Mouse (Mus musculus) lung, adult 18-20 months (tissue): ENCODE results near the gene C9orf72.
A peak's percentile ranks its signal among the peaks of the same experiment; 100 is the strongest.

ENCODE experiments used
- DNase-seq, 2 experiments: peaks; one replicate each; pipeline ENCODE4 v3.0.0; 2022; ENCODE audit warnings: mixed read lengths in 2 of 2

Gene C9orf72

DNA sequence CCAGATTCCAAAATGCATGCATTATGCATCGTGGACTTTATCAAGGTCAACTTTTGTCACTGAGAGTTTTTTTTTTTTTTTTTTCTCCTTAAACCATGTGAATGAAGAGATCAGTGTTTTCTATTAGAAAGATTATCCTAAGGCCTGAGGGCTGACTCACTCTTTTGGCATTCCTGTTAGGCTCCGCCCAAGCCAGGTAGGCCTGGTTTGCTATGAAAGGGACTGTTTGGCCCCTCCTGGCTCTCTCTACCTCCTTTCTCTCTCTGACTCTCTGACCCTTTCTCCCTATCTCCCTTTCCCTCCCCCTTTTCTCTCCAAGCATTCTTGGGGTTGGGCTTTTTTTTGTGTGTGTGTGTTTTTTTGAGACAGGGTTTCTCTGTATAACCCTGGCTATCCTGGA is 50.4 kb downstream of the C9orf72 start:
- DNase-seq, result no peak

- DNase-seq, result no peak
Observed at GRCm38 (mm10) chr4:35173551-35173950, 52.4 kb downstream of the C9orf72 start.

- no peak for DNase-seq
Observed at GRCm38 (mm10) chr4:35172471-35172870, 53.5 kb downstream of the C9orf72 start.

GRCm38 (mm10) chr4:35169571-35170125 is 56.3 kb downstream of the C9orf72 start:
- DNase-seq, result no peak

- DNase-seq, result no peak
Observed at GRCm38 (mm10) chr4:35167855-35168254, 58.1 kb downstream of the C9orf72 start.

GRCm38 (mm10) chr4:35165947-35166346 is 60.0 kb downstream of the C9orf72 start:
- DNase-seq, result peak; percentile 17 to 38

- peak; percentile 17 to 77 for DNase-seq
Observed at GRCm38 (mm10) chr4:35165275-35165674, 60.7 kb downstream of the C9orf72 start.

- peak in 1 of 2 experiments; percentile 24 for DNase-seq
Observed at GRCm38 (mm10) chr4:35157815-35158214, 68.2 kb downstream of the C9orf72 start.

DNA sequence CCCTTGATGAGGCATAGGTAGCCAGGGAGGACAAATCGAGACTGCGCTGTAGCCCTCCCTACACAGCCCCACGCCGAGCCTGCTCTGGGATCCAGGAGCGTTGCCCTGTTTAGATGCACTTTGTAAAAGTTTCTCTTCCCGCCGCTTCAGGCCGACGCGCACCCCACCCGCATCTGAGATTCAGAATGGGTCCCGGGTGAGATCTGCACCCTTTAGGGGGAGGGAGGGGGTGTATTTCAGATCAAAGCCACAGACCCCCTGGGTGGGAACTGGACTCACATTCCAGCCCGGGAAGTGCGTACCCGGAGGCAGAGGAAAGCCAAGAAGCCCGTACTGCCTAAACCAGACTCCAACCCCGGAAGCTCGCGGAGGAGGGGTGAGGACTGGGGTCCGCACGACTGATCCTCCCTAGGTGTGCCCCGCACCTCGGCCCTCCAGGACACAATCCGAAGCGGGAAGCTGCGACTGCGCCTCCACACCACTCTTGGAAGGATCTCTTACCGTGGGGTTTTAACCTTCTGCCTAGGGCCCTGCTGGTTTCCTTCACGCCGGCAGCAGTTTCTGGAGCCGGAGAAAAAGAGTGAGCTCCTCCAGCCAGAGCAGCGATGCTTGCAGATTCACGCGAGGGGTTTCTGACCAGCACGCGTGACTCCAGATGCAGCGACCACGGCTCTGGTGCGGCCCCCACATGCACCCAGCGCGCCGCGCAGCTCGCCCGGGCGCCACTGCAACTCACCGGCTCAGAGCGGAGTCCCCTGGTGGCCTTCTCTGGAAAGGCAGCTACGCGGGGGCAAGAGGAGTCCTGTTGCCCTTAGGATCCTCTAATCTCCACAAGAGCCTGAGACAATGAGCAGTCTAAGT is 69.0 kb downstream of the C9orf72 start, which contains the start of gene Mob3b:
TSS of gene Mob3b (minus strand) at position 734 of the 861 bp plus-strand sequence.
- peak; percentile 89 to 90 for DNase-seq

DNA sequence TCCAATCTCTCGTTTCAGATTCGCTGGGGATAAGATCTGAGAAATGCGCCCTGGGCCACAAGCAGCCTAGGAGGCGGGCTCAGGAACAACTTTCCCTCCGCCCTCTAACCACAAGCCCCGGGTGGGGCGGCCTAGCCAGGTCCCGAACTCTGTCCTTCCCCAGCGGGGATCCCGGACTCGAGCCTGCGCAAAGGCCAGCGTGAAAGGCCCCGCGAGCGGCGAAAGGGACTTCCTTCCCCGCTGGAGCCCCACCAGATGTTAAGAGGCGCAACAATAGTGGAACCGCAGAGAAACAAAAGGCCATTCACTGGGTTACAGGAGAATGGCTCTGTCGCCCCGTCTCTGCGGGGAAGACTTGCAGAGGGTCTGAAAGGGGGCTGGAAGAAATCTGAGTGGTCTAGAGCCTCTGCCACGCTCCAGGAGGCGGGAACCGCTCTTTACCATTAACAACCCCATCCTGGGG is 69.8 kb downstream of the C9orf72 start:
- peak; percentile 85 to 86 for DNase-seq

DNA sequence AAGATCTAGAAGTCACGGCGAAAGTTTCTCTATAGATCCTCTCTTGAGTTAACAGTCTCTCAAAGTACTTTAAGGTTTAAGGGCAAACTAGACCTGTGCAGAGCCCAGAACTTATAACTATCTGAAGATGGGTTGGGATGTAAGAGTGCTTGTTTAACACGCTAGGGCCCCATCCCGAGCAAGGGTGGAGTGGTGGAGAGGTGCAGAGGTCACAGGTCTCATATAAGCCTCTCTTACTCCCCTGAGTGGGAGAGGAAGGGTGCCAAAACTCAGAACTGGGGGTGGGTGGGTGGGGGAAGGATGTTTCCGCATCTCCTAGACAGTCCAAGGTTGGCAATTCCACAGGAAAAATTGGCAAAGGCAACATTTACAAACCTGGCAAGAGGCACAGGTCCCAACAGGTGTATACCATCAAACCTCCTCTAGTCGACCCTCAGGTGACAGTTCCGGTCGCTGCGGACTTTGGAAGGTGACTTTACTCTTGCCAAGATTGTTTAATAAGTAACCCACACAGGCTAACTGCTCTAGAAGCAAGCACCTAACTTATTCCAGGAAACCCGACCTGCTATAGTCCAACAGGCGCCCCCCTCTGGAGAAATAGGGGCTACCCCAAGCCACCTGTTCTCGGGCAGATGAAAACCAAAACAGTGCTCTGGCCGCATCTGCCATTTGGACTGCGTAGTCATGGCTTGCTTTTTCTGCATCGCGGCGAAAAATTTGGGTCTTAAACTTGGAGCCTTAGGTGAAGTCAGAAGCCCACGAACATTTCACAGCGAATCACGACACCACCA is 70.6 kb downstream of the C9orf72 start:
- DNase-seq, result peak; percentile 79 to 83

DNA sequence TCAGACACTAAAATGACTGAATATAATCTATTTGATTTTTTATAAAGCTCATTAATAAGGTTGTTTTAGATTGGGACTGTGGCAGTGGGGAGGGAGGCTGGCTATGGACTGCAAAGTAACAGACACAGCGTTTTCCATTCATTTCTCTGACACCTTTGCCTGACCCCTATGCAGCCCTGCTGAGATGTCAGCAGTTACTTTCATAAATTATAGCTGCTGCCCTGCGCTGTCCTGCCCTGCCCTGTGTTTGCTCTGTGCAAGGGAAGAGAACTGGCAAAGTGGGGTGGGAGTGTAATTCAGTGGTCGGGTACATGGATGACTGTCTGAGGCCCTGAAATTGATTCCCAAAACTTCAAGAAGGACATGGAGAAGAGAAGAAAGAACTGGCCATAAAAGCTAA is 71.9 kb downstream of the C9orf72 start:
- DNase-seq, result no peak

DNA sequence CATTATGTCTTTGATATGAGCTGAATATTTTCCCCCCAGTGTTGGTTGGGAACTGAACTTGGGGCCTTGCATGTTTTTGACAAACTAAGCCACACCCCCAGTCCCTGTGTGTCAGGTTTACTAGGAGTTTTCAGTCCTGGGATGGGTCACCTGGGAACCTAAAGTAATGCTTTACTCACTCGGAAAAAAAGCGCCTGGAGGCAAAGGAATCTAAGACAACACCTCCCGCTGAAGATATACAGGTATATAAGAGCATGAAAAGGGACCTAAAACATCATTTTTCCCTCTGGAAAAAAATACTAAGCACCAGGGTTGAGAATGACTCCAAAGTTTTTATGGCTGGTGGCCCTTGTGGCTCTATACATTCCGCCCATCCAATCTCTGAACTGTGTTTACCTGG is 74.2 kb downstream of the C9orf72 start, which contains the start of gene Ifnk:
TSS of gene Ifnk (plus strand) at position 301 of the 400 bp plus-strand sequence.
- DNase-seq, result no peak

GRCm38 (mm10) chr4:35150706-35151105 is 75.3 kb downstream of the C9orf72 start:
- DNase-seq, result no peak

- no peak for DNase-seq
Observed at GRCm38 (mm10) chr4:35148326-35148725, 77.6 kb downstream of the C9orf72 start.

DNA sequence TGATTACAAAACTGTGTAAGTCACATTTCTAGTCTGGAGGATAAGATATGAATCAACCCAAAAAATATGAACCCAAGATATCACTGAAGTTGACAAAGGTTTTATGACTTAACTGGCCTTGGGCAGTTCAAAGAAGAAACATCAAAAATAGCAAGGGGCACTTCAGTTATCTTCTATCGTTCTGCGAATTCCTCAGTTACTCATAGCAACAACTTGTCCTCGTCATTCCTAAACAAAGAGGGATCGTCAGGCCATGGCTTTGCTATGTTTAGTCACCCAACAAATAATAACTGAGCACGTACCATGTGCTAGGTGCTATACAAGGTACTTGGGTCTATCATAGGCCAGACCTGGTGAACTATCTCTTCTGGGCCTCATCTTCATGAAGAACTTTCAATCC is 79.4 kb downstream of the C9orf72 start:
- DNase-seq, result no peak

DNA sequence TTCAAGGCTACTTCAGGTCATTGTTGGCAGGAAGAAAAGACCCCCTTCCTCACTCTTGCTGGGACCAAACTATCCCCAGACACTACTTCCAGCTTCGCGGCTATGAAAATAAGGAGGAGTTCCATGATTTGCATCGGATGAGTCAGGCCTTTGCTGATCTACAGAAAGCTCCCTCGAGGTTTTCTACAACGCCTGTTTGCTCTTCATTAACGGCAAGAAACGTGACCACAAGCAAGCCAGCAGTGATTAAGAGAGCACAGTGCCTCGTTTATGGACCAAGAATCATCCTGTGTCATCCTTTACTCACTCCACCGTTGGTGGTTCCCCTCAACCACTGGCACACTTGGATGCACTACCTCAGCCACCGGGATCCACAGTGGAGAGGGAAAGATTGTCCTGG is 80.2 kb downstream of the C9orf72 start:
- DNase-seq, result no peak

- no peak for DNase-seq
Observed at GRCm38 (mm10) chr4:35143472-35144102, 82.4 kb downstream of the C9orf72 start.
